Mouse (Mus musculus) c-Kit-positive CD71-positive TER-119-positive erythroid progenitor cells, embryonic 14.5 days (primary cell): ENCODE data around the gene Gpn2.

Source experiments
- DNase-seq: peaks from one replicate; pipeline ENCODE4 v3.0.0-alpha.2; 2013; ENCODE audit warnings: low spot score

The Gpn2 gene

DNA sequence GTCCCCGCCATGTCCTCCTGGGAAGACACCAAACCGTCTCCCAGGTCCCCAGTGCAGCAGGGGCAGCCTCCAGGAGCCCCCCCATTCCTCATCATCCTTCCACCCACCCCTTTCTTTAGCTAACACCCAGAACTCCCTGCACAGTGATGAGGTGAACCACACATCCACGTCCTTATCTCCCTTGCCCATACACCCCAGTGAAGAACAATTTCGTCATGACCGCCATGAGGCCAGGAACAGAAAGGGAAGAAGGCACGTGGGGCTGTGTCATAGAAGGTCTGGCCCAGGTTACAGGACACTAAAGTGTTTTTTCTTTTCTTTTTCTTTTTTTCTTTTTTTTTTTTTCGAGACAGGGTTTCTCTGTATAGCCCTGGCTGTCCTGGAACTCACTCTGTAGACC, 40.7 kb downstream of the Gpn2 start:
- no peak for DNase-seq

DNA sequence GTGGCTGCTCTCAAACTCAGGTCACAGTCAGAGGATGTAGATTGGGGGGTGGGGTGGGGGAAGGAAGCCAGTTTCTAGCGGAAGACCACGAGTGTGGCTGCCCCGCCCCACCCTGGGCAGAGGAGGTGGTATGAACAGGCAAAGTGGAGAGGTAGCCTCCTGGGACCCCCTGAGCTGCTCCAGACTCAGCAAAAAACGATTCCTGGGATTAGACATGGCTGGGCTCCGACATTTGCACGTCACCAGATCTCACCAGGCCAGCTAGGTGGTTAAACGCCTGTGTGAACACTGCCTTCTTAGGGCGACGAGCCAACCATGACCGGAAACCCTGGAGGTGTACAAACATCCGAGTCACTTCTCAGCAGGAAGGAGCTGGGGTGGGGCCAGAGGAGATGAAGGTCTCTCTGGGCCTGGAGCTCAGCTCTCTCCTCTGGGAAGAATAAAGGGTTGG, 41.5 kb downstream of the Gpn2 start:
- DNase-seq, result no peak

DNA sequence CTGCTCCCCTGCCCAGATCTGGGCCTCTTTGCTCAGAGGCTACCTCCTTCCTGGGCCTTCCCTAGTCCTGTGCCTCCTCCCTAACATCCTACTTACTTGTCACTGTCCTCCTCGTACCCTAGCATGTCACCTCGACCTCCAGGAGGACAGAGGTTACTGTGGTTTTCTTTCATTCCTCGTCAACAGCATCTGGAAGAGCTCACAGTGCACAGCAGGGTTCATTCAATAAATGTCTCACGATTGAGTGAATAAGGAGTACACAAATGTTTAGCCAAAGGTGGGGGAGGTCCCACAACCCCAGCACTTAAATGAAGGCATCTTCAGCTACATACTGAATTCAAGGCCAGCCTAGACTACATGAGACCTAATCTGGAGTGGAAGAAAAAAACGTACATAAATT, 42.1 kb downstream of the Gpn2 start:
- DNase-seq, result no peak

DNA sequence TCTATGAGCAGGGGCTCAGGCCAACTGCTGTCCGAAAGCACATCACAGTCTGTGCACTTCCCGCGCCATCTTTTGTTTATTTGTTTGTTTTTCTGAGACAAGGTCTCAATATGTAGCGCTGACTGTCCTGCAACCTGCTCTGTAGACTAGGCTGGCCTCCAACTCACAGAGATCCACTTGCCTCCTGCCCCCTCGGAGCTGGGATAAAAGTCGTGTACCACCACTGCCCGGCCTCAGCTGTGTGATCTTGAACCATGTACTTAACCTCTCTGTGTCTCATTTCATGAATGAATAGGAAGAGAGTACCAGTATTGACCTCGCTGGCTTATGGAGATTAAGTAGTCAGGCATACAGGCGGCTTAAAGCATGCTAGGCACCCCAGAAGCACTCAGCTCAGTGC, 42.5 kb downstream of the Gpn2 start:
- DNase-seq, result no peak

DNA sequence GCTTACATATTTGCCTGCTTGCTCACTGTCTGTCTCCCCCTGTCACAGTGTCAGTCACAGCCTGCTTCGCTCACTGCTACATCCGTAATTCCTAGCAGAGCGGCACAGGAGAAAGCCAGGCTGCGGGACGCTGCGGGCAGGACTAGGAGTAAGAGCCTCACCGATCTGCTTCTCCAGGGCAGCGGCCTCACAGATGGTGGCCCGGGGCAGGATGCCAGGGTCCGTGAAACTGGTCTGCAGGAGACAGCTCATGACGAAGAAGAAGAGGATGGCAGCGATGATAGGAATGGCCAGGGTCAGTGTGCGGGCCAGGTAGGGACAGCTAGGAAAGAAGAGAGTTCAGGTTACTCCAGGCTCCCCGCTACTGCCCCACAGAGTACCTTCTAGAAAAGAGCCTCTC, 42.9 kb downstream of the Gpn2 start:
- DNase-seq, result no peak

DNA sequence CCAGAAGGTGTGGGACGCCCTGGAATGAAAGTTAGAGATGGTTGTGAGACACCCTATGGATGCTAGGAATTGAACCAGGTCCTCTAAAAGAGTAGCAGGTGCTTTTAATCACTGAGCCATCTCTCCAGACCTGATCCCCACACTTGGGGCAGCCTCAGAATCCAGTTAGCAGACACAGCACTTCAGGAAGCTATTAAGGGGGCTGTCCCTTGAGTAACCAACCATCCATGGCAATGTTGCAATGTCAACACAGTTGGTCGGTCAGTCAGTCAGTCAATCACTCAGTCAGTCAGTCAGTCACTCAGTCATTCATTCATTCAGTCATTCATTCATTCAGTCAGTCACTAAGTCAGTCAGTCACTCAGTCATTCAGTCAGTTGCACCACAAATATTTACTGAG, 44.4 kb downstream of the Gpn2 start:
- no peak for DNase-seq

DNA sequence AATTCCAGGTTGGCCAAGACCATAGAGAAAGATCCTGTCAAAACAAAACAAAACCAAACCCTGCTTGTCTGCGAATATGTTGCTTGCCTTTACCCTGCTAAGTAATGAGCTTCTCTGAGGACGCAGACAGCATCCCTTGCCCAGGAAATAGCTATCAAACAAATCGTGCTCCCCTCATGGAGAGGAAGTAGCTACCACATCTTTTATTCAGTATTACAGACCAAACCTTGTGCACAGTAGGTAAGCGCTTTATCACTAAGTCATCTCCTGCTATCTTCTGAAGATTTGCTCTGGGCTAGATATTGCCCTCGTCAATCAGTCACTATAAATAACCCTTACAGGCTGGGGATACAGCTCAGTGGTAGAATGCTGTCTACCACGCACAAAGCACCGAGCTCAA, 45.0 kb downstream of the Gpn2 start:
- DNase-seq, result no peak

DNA sequence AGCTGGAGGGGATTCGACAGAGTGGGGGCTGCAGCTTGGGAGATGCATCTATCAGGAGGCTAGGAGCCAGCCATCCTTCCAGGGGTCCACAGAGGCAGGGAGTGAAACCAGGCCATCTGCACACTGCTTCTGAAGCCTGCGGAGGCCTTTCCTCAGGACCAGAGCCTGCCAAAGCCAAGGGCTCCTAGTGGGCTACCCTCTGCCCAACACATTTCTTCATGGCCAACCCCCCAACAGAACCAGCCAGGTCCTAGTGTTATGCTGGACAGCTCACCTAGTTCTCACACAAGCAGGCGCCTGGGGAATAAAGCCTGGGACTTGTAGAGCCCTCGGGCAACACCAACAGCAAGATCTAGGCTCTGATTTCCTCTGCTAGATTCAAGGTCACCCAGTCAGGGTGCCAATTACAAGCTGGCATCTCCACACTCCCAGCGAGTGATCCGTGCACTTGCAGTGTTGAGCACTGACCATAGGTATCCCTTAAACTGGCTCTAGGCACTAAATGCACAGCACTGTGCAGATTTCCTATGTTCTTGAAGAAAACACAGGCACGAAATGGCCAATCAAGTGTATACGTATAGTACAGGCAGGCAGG, 46.3 kb downstream of the Gpn2 start:
- DNase-seq, result no peak

DNA sequence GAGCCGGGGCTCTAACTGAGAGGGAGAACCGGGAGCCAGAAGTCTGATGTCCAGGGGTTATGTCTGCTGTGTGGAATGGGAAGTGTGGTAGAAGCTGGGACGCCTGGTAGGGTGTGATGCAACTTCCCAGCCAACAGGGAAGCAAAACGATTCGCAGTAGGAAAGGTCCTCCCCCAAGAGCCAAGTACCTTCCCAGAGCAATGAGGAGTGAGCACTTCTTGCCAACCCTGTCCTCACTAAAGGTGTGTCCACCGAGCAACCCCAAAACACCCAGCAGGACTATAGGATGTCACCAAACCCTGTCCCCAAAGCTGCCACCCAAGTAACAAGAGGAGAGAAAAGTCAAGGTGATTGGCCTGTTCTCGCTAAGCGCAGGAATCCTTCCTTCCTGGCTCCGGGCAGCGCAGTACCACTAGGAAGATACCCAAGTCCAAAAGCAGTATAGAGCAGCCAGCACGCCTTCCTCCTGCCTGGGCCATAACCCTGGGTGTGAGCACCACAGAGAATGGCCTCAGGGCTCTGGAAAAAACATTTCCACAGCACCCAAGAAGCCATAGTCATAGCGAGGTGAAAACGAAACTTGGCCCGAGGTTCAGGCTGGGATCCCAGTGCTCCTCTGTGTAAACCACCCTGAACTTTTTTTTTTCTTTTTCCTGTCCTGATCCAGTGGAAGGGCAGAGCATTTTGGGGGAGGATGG, 47.1 kb downstream of the Gpn2 start:
- no peak for DNase-seq

DNA sequence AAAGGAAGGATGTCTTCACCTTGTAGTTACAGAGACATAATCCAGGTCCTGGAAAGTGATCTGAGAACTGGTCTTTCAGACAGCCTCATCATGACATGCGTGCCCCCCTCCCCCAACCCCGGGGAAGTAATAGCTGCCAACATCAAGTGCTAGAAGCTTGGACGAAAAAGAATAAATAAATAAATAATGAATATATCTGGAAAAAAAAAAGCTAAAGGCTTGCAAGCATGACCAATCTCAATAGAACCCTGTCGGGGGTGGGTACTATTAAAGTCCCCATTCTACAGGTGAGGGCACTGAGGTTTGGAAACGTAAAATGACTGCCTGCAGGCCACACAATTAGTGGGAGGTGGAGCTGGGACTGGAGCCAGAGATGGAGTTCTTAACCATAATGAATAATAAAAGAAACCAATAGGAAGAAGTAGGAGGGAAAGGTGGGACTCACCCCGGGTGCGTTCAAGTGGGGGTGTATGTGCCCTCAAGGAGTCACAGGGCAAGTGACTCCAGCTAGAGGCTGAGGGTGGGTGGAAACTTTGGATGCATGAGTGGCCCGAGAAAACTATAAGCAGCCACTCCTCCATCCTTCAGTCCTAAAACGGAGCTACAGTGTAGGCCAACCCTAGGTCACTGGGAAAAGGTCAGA, 47.7 kb downstream of the Gpn2 start:
- no peak for DNase-seq

DNA sequence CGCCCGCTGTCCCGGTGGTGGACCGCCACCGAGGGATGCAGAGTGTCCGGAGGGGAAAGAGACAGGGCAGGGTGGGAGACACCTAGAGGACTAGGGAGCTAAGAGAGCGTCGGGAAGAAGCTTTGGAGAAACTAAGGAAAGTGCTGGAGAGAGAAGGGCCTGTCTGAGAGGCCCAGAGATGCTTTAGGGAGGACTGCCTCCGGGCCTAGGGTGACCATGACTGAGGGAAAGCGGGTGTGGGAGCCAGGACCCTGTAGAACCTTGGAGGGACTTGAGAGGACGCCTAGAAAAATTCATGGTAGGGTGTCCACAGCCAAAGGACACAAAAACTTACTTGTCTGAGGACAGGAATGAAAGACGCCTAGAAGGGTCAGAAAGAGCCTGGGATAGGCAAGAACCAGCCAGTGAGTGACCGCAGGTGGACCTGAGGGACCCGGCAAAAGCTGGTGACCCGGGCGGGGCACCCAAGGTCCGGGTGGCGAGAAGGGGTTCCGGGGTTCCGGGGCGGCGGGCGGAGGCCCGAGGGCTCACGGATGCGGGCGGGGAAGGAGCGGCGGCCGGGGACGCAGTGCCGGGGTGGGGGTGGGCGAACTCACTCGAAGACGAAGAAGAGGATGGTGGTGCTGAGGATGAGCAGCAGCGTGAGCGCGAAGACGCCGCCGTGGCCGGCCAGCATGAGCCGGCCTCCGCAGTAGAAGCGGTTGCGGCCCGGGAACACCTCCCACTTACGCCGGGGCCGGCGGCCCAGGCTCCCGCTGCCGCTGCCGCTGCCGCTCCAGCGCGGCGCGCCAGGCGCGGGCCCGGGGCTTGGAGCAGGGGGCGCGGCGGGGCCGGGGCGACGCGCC, 48.5 kb downstream of the Gpn2 start:
- DNase-seq, result no peak

DNA sequence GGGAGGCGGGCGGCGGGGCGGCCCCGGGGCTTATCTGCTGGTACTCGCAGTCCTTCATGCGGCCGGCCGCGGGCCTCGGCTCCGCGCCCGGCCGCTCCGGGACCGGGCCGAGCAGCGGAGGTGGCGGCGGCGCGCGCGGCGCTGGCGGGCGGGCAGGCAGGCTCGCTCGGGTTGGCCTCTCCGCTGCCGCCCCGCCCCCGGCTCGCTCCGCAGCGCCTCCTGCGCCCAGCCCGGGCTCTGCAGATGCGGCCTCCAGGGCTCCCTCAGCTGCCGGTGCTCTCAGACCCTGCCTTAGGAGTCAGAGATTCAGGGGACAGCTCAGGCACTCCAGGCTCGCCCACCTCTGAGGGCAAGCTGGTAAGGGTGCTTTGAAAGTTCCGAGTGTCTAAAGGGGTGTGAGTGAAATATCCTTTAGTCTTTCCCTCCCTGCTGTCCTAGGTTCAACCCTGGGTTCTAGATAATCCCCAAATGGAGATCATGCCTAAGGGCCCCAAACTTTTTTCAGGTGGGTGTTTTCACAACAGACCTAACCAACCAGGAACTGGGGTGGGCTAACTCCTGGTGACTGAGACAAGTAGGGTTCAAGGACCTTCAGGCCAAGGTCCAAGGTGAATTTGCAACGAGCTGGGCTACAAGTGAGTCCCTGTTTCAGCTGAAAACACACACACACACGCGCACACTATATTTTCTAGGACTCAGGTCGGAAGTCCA, 49.3 kb downstream of the Gpn2 start:
- peak; percentile 74 for DNase-seq

DNA sequence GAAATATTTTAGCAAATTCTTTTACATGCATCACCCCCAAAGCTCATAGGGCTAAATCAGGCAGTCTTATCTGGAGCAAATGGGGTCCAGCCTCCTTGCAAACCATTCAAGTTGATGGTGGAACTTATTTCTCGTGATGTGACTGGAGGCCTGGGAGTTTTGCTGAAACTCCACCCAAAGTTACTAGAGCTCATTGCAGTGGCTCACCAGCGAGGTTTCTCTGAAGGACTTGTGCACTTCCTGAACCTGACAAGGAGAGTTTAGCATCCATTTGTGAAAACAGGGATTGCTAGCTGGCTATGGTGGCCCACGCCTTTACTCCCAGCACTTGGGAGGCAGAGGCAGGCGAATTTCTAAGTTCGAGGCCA, 49.9 kb downstream of the Gpn2 start:
- DNase-seq, result no peak
